Mouse (Mus musculus) forebrain, embryonic 15.5 days (tissue): Measurements from ENCODE around the gene Slc2a9. TPM values are rescaled to one million over a fixed set of nuclear protein-coding genes. Genes with fewer than 3 reads are reported as not detected.

ENCODE experiments used
- ATAC-seq: fragments of 200-750 bp; cut with Nextera tagmentation; replicated peaks from 2 replicates; pipeline ENCODE4 v1.8.0; 2017; ENCODE audit warnings: mild to moderate bottlenecking, moderate TSS enrichment, moderate library complexity
- H3K27ac ChIP-seq: fragments of 300-500 bp; sonication (generic); replicated peaks from 2 replicates; pipeline ENCODE4 v1.5.1; 2015; ENCODE audit warnings: mild to moderate bottlenecking, inconsistent platforms
- H3K27me3 ChIP-seq: fragments of 300-500 bp; sonication (generic); 2 replicates; pipeline ENCODE4 v1.6.1; 2015; ENCODE audit warnings: inconsistent platforms
- H3K36me3 ChIP-seq: fragments of 300-500 bp; sonication (generic); 2 replicates; pipeline ENCODE4 v1.6.1; 2015; ENCODE audit warnings: mild to moderate bottlenecking, inconsistent platforms
- H3K4me1 ChIP-seq: fragments of 300-500 bp; sonication (generic); 2 replicates; pipeline ENCODE4 v1.6.1; 2015; ENCODE audit warnings: inconsistent platforms
- H3K4me2 ChIP-seq: fragments of 300-500 bp; sonication (generic); replicated peaks from 2 replicates; pipeline ENCODE4 v1.6.1; 2015; ENCODE audit warnings: mild to moderate bottlenecking, inconsistent platforms
- H3K4me3 ChIP-seq: fragments of 300-500 bp; sonication (generic); 2 replicates; pipeline ENCODE4 v1.5.1; 2015; ENCODE audit warnings: mild to moderate bottlenecking, inconsistent platforms
- H3K9ac ChIP-seq: fragments of 300-500 bp; sonication (generic); replicated peaks from 2 replicates; pipeline ENCODE4 v1.6.1; 2015; ENCODE audit warnings: mild to moderate bottlenecking, inconsistent platforms
- H3K9me3 ChIP-seq: fragments of 300-500 bp; sonication (generic); 2 replicates; pipeline ENCODE4 v1.6.1; 2016; ENCODE audit warnings: inconsistent platforms
- WGBS: fragments of 180-500 bp; shearing (Covaris S2); methylation state at CpG from one replicate; pipeline ENCODE4 v1.1.7; 2015; ENCODE audit warnings: mixed read lengths; 5-methylcytosine and 5-hydroxymethylcytosine counted together
- polyA plus RNA-seq: library from polyadenylated mRNA; unstranded; fragments of >200 nt; fragmentation: Nextera tagmentation; extraction: Ambion mirVana; gene quantifications from 2 replicates; pipeline ENCODE4 v1.2.1, GENCODE M21; 2015

Slc2a9 gene
- polyA plus RNA-seq, 1 experiment from 2014 or later = 0.15 TPM

GRCm38 (mm10) chr5:38350351-38350929 lies 152.5 kb downstream of the Slc2a9 start:
- WGBS = 14% methylated on average over 5 of the region's 5 CpGs
- Histone ChIP-seq H3K36me3 (no peaks in the 10 kb centered on the region), H3K4me3 (no peak overlapping the region), H3K27me3 (no peaks in the 10 kb centered on the region), H3K9ac (no peak overlapping the region), H3K4me2 (no peak overlapping the region), H3K9me3 (no peaks in the 10 kb centered on the region), H3K27ac (no peak overlapping the region), H3K4me1 (no peaks in the 10 kb centered on the region)
- no peak for ATAC-seq

DNA sequence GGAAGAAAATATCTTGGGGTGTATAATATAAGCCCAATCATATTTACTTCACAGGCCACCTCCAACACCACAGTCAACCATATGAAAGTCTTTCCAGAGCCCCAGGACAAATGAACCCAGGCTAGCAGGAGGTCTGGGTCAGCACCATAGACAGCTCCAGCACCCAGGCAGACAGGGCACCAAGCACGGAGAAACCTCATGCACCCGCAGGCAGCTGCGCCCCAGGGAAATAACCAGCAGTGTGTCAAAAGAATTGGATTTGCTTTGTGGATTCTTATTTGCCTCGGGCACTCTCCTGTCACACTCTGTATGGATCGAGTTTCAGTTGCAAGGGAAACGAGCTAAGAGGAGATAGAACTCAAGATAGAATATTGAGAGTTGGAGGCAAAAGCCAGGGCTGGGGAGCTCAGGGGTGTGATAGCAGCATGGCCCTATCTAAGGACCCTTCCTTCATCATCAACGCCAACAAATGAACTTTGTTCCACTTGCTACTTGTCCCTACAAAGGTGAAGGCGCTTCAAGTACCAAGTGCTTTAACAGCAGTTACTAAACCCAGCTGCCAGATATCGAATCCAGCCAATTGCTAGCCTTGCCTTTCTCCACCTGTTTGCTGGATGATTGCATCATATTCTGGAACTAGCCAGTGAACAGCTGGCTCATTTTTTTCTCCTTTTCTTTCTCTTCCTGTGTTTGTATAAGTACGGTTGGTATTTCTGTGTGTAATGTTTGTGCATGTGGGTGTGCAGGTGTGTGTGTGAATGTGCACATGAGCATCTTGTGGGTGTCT lies 156.1 kb downstream of the Slc2a9 start:
- no peaks in the 10 kb centered on the region for H3K4me1 ChIP-seq
- no peak overlapping the region for H3K4me3 ChIP-seq
- H3K9me3 ChIP-seq = no peaks in the 10 kb centered on the region
- H3K27me3 ChIP-seq = no peaks in the 10 kb centered on the region
- H3K36me3 ChIP-seq = no peaks in the 10 kb centered on the region
- no peak overlapping the region for H3K4me2 ChIP-seq
- no peak for ATAC-seq
- H3K9ac ChIP-seq = no peak overlapping the region
- 35% methylated on average over 10 of the region's 10 CpGs for WGBS
- H3K27ac ChIP-seq = no peak overlapping the region

- H3K27ac ChIP-seq = no peak overlapping the region
- no peak overlapping the region for H3K9ac ChIP-seq
- H3K36me3 ChIP-seq = no peaks in the 10 kb centered on the region
- no peaks in the 10 kb centered on the region for H3K9me3 ChIP-seq
- WGBS = 29% methylated on average over 3 of the region's 3 CpGs
- H3K4me1 ChIP-seq = no peaks in the 10 kb centered on the region
- no peak for ATAC-seq
- H3K27me3 ChIP-seq = no peaks in the 10 kb centered on the region
- no peak overlapping the region for H3K4me2 ChIP-seq
- no peak overlapping the region for H3K4me3 ChIP-seq
These were observed 159.8 kb downstream of the Slc2a9 start for GRCm38 (mm10) chr5:38343101-38343500.

- no peak overlapping the region for H3K27ac ChIP-seq
- 33% methylated on average over 1 of the region's 1 CpGs for WGBS
- H3K4me2 ChIP-seq = no peak overlapping the region
- H3K9me3 ChIP-seq = no peaks in the 10 kb centered on the region
- H3K4me3 ChIP-seq = no peak overlapping the region
- no peaks in the 10 kb centered on the region for H3K36me3 ChIP-seq
- no peaks in the 10 kb centered on the region for H3K4me1 ChIP-seq
- no peak overlapping the region for H3K9ac ChIP-seq
- no peak for ATAC-seq
- no peaks in the 10 kb centered on the region for H3K27me3 ChIP-seq
These were observed 168.4 kb downstream of the Slc2a9 start for GRCm38 (mm10) chr5:38334582-38334981.

GRCm38 (mm10) chr5:38333381-38333780 lies 169.6 kb downstream of the Slc2a9 start:
- Histone ChIP-seq H3K27me3 (no peaks in the 10 kb centered on the region), H3K27ac (no peak overlapping the region), H3K9ac (no peak overlapping the region), H3K4me2 (no peak overlapping the region), H3K9me3 (no peaks in the 10 kb centered on the region), H3K4me1 (no peaks in the 10 kb centered on the region), H3K4me3 (no peak overlapping the region), H3K36me3 (no peaks in the 10 kb centered on the region)
- WGBS = 84% methylated on average over 4 of the region's 4 CpGs
- ATAC-seq = no peak

- Histone ChIP-seq H3K4me1 (peaks cover 9% of the 10 kb centered on the region), H3K4me2 (peak within 1 kb of the TSS; percentile 86), H3K27ac (no peak within 1 kb of the TSS), H3K36me3 (no peaks in the 10 kb centered on the region), H3K9ac (peak within 1 kb of the TSS; percentile 45; the same call in 1 of the 2 replicates), H3K4me3 (peak within 1 kb of the TSS; percentile 46), H3K27me3 (peaks cover 33% of the 10 kb centered on the region), H3K9me3 (no peaks in the 10 kb centered on the region)
- WGBS = 2% methylated on average over 67 of the region's 67 CpGs
- peak; percentile 57 for ATAC-seq
These were observed 183.8 kb downstream of the Slc2a9 start, which contains the start of gene Drd5 for GRCm38 (mm10) chr5:38318966-38319786. Gene Drd5 (plus strand): TSS chr5:38319367.

DNA sequence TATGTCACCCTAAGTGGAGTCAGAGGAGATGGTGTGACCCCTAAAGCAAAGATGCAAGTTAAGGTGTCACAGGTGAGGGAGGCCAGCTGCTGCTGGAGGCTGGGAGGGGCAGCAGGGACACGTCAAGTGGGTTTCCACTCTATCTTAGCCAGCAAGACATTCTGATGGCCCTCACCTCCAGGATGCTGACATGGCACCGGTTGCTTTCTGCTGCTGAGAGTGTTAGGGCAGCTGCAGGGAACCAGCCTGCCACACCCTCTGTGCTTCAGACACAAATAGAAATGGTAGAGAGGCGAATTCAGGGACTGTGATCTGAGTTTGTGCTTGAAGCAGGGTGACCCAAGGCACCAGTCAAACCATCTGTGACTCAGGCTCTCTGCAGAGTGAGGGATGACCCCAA lies 193.1 kb downstream of the Slc2a9 start:
- 71% methylated on average over 3 of the region's 3 CpGs for WGBS
- H3K4me1 ChIP-seq = no peaks in the 10 kb centered on the region
- no peak for ATAC-seq
- H3K9ac ChIP-seq = no peak overlapping the region
- H3K4me2 ChIP-seq = no peak overlapping the region
- H3K27me3 ChIP-seq = peaks cover 8% of the 10 kb centered on the region; the same call in 1 of the 2 replicates
- H3K4me3 ChIP-seq = no peak overlapping the region
- H3K9me3 ChIP-seq = no peaks in the 10 kb centered on the region
- H3K36me3 ChIP-seq = no peaks in the 10 kb centered on the region
- H3K27ac ChIP-seq = no peak overlapping the region

- no peak overlapping the region for H3K4me3 ChIP-seq
- H3K4me1 ChIP-seq = no peaks in the 10 kb centered on the region
- WGBS = 57% methylated on average over 5 of the region's 5 CpGs
- H3K4me2 ChIP-seq = no peak overlapping the region
- no peaks in the 10 kb centered on the region for H3K9me3 ChIP-seq
- no peak overlapping the region for H3K27ac ChIP-seq
- no peaks in the 10 kb centered on the region for H3K36me3 ChIP-seq
- no peak overlapping the region for H3K9ac ChIP-seq
- ATAC-seq = no peak
- peaks cover 8% of the 10 kb centered on the region; the same call in 1 of the 2 replicates for H3K27me3 ChIP-seq
These were observed 194.1 kb downstream of the Slc2a9 start for GRCm38 (mm10) chr5:38308873-38309272.

DNA sequence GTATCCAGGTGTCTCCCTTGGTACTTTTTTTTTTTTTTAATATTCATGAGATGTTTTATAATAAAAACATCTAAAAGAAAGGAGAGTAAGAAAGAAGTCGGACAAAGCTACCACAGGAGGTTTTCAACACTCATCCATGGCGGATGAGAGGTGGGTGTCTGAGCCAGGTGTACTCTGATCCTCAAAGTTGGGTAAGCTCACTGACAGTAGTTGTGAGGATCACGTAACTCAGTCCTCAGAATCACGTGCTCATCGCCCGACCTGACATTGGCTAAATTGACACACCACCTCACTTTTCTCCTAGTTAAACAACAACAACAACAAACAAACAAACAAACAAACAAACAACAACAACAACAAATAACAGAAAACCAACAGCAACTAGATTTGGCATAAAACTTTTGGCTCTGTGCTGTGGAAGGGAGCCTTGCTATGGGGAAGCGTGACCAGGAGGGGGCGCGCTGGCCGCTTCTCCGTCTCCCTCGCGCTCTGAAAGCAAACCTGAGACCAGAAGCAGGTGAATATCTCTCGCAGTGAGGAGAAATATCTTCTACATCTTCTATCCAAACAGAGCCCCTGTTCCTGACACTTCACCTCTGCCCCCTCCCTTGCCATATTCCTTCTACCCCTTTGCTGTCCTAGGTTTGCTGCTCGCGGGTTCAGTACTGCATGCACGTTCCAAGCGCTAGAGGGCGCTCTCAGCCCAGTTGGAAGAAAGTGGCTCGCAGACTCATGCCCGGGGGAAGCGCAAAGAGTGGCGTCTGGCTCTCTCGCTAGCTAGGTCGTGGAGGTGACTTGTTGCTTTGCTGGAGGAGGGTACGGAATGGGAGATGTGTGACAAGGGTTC lies 195.5 kb downstream of the Slc2a9 start:
- H3K9ac ChIP-seq = no peak overlapping the region
- no peak overlapping the region for H3K27ac ChIP-seq
- peak overlapping the region; percentile 41 for H3K4me3 ChIP-seq
- H3K27me3 ChIP-seq = peaks cover 8% of the 10 kb centered on the region; the same call in 1 of the 2 replicates
- H3K9me3 ChIP-seq = no peaks in the 10 kb centered on the region
- 11% methylated on average over 26 of the region's 26 CpGs for WGBS
- no peaks in the 10 kb centered on the region for H3K36me3 ChIP-seq
- H3K4me1 ChIP-seq = no peaks in the 10 kb centered on the region
- ATAC-seq = peak; percentile 91
- H3K4me2 ChIP-seq = peak overlapping the region; percentile 62

DNA sequence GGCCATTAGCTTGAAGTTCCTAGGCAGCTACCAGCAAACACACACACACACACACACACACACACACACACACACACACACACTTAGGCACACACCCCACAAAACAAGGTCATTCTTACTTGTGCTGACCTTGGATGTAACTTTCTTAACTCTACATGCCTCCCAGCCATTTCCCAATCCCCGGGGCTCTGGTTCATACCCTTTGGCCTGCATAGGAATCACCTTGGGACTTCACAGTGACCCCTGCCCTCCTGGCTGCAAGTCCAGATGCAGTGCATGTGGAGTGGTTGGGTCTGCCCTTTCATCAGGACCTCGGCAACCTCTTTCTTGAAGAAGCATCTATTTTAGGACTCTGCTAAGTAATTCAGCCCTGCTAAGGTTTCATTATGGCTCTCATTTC lies 197.7 kb downstream of the Slc2a9 start:
- Histone ChIP-seq H3K4me1 (no peaks in the 10 kb centered on the region), H3K9me3 (no peaks in the 10 kb centered on the region), H3K4me3 (no peak overlapping the region), H3K27me3 (peaks cover 8% of the 10 kb centered on the region; the same call in 1 of the 2 replicates), H3K4me2 (no peak overlapping the region), H3K9ac (no peak overlapping the region), H3K27ac (no peak overlapping the region), H3K36me3 (no peaks in the 10 kb centered on the region)
- no peak for ATAC-seq
- WGBS = 97% methylated on average over 2 of the region's 2 CpGs

- no peaks in the 10 kb centered on the region for H3K4me1 ChIP-seq
- no peak overlapping the region for H3K27ac ChIP-seq
- H3K4me2 ChIP-seq = no peak overlapping the region
- no peaks in the 10 kb centered on the region for H3K36me3 ChIP-seq
- no peaks in the 10 kb centered on the region; the same call in 1 of the 2 replicates for H3K27me3 ChIP-seq
- no peak for ATAC-seq
- H3K9ac ChIP-seq = no peak overlapping the region
- no peak overlapping the region for H3K4me3 ChIP-seq
- no peaks in the 10 kb centered on the region for H3K9me3 ChIP-seq
- WGBS = 26% methylated on average over 12 of the region's 12 CpGs
These were observed 200.3 kb downstream of the Slc2a9 start for GRCm38 (mm10) chr5:38302651-38303050.
